Mouse (Mus musculus) CH12F3 (cell line): ENCODE measurements around the gene Inpp4a.

Experiments
- in situ Hi-C: fragments of 300-500 bp; cut with MboI; formaldehyde crosslinking; loops from 2 replicates; pipeline ENCODE4 v1.14.3; 2020; ENCODE audit warnings: low sequenced_read_pairs

The Inpp4a gene

GRCm38 (mm10) chr1:37407228-37407627 is 107.6 kb downstream of the Inpp4a start:
- in situ Hi-C loops: no loop called here

- in situ Hi-C loops: no loop called here
Observed at GRCm38 (mm10) chr1:37408059-37408458, 108.4 kb downstream of the Inpp4a start.

- in situ Hi-C loops: no loop called here
Observed at GRCm38 (mm10) chr1:37408678-37409077, 109.0 kb downstream of the Inpp4a start.

- in situ Hi-C loops: no loop called here
Observed at GRCm38 (mm10) chr1:37409647-37410046, 110.0 kb downstream of the Inpp4a start.

- in situ Hi-C loops: no loop called here
Observed at GRCm38 (mm10) chr1:37415394-37415793, 115.7 kb downstream of the Inpp4a start.

GRCm38 (mm10) chr1:37419420-37419819 is 119.8 kb downstream of the Inpp4a start:
- in situ Hi-C loops: no loop called here

GRCm38 (mm10) chr1:37427144-37427875 is 127.6 kb downstream of the Inpp4a start:
- in situ Hi-C loops: no loop called here

- in situ Hi-C loops: no loop called here
Observed at GRCm38 (mm10) chr1:37428911-37429310, 129.2 kb downstream of the Inpp4a start.

- in situ Hi-C loops: no loop called here
Observed at GRCm38 (mm10) chr1:37429366-37430296, 130.0 kb downstream of the Inpp4a start, which contains the start of the genes Coa5 and Unc50. TSS of gene Coa5 (minus strand) at chr1:37430103. TSS of gene Unc50 (plus strand) at chr1:37430139.

- in situ Hi-C loops: no loop called here
Observed at GRCm38 (mm10) chr1:37430297-37430840, 130.7 kb downstream of the Inpp4a start.

- in situ Hi-C loops: no loop called here
Observed at GRCm38 (mm10) chr1:37436419-37436818, 136.8 kb downstream of the Inpp4a start.

- in situ Hi-C loops: no loop called here
Observed at GRCm38 (mm10) chr1:37442848-37443835, 143.5 kb downstream of the Inpp4a start.

- in situ Hi-C loops: no loop called here
Observed at GRCm38 (mm10) chr1:37448361-37449095, 148.9 kb downstream of the Inpp4a start.

GRCm38 (mm10) chr1:37451270-37451669 is 151.6 kb downstream of the Inpp4a start:
- in situ Hi-C loops: no loop called here

GRCm38 (mm10) chr1:37457546-37457945 is 157.9 kb downstream of the Inpp4a start:
- in situ Hi-C loops: no loop called here
